Mouse (Mus musculus): ENCODE results near the gene 9930111J21Rik1.
"Not testable (repeated sequence)": the region's sequence is repeated elsewhere in the genome, so short reads cannot be mapped to it uniquely, and the experiment has no call there.

The 9930111J21Rik1 gene

DNA sequence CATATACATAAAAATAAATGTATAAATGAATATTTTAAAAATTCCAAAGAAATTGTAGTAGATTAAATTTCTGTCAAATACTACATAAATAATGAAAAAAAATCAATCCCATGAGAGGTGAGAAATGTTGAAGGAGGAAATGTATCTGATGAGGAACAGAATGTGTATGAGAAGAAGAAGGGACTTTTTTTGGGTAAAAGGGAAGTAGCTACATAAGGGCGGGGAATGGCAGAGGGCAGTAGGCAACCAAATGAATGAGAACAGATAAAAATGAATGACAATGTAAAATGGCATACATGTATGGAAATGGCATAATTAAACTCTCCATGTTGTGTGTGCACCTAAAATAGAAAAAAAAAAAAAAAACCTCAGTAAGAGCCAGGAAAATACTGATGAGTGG is 65.6 kb downstream of the 9930111J21Rik1 start:
- DNase-seq, result no peak

DNA sequence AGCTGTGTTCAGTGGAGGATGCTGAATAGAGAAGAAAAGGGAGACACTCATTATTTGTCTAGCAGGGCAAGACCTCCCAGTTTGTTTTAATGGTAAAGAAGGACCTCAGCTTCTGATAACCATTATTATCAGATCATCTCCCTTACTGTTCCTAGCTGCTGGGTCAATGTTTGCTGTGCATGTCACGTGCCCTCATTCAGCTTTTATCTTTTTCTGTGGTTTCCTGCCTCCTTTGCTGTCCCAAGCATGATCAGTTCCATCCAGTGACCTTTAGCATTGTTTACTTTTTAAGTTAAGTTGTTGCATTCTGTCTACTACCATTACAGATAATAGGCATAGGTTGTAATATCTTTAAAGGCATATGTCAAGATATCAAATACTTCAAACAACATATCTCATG is 70.7 kb downstream of the 9930111J21Rik1 start:
- DNase-seq, result no peak

GRCm38 (mm10) chr11:48902021-48902420 is 77.2 kb downstream of the 9930111J21Rik1 start, which contains the start of gene Gm5431:
Gm5431 (minus strand) TSS chr11:48902214.
- no peak for DNase-seq

GRCm38 (mm10) chr11:48901567-48901930 is 77.6 kb downstream of the 9930111J21Rik1 start:
- DNase-seq, result not testable (repeated sequence)

DNA sequence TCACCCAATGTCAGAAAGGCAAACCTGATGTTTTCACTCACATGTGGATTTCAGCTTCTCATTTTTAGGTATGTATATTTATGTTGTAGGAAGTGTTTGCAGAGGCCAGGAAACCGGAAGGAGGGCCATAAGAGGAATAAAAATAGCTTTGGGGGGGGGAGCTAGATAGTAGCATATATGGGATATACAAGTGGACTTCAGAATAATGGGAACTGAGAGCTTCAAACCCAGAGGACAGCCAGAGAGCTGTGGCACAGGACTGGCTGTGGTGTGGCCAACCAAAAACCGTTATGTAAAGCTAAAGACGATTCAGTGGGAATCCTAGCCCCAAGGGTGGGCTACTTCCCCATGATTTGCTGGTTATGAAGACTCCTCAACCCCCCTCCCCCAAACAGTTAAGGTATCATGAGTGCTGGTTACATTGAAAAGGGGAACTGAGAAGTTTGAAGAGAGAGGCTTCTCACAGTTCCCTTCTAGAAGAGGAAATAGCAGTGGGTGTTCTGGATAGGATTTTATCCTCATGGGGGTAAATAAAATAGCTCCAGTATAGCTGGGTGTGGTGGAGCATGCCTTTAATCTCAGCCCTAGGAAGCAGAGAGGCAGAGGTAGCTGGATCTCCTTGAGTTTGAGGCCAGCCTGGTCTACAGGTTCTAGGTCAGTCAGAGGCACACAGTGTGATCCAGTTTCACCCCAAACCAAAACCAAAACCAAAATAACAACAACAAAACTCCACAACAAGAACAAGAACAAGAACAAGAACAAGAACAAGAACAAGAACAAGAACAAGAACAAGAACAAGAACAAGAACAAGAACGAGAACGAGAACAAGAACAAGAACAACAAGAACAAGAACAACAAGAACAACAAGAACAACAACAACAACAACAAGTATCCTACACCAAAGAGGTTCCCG is 78.3 kb downstream of the 9930111J21Rik1 start:
- DNase-seq, result not testable (repeated sequence)

DNA sequence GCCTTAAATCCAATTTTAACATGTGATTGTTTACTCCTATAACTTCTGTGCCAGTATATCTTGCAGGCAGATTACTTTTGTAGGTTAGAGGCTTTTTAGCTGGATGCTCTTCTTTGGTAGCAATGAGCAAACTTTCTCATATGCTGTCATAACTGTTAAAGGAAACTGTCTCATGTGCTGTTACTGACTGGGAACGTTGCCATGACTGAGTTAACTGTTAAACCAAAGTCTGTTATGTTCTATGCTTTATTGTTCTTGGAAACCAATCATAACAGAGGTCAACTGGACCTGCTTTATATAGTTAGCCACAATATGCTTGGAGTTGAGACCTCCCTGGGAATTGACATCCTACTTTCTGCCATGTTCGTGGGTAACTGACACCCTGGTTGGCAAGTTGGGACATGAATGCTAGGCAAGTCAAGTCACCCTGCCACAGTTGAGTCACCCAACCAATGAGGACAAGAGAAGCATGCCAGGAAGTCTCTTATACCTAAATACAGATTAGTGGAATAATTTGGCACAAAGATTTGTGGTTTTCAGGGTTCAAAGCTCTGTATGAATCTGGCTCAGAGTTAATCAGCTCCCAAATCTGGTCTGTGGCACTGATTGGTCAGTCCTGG is 80.3 kb downstream of the 9930111J21Rik1 start:
- no peak for DNase-seq

Data from thymus, postnatal 36 days (tissue).